Mouse (Mus musculus) kidney, embryonic 14.5 days (tissue): ENCODE measurements around the gene Agbl5. TPM values are rescaled to one million over a fixed set of nuclear protein-coding genes. Genes with fewer than 3 reads are reported as not detected.
A peak's percentile ranks its signal among the peaks of the same experiment; 100 is the strongest.

ENCODE experiments used
- ATAC-seq: fragments of 200-750 bp; cut with Nextera tagmentation; 2 replicates; pipeline ENCODE4 v1.8.0; 2017; ENCODE audit warnings: moderate number of reproducible peaks, mild to moderate bottlenecking, moderate TSS enrichment, moderate library complexity; ENCODE audit not compliant: low FRiP score, low TSS enrichment
- H3K27ac ChIP-seq: fragments of 300-500 bp; sonication (generic); 2 replicates; pipeline ENCODE4 v1.5.1; 2014; ENCODE audit warnings: low read depth, mild to moderate bottlenecking, low read length, moderate library complexity, mixed read lengths
- H3K27me3 ChIP-seq: fragments of 300-500 bp; sonication (generic); 2 replicates; pipeline ENCODE4 v1.6.1; 2014; ENCODE audit warnings: mild to moderate bottlenecking, low read length; ENCODE audit not compliant: control insufficient read depth, insufficient read depth
- H3K36me3 ChIP-seq: fragments of 300-500 bp; sonication (generic); 2 replicates; pipeline ENCODE4 v1.6.1; 2014; ENCODE audit warnings: low read length, mixed read lengths; ENCODE audit not compliant: control insufficient read depth, insufficient read depth
- H3K4me1 ChIP-seq: fragments of 300-500 bp; sonication (generic); 2 replicates; pipeline ENCODE4 v1.6.1; 2014; ENCODE audit warnings: low read length, mixed read lengths; ENCODE audit not compliant: control insufficient read depth, insufficient read depth
- H3K4me2 ChIP-seq: fragments of 300-500 bp; sonication (generic); replicated peaks from 2 replicates; pipeline ENCODE4 v1.6.1; 2014; ENCODE audit warnings: low read depth, mild to moderate bottlenecking, low read length
- H3K4me3 ChIP-seq: fragments of 300-500 bp; sonication (generic); 2 replicates; pipeline ENCODE4 v1.5.1; 2014; ENCODE audit warnings: mild to moderate bottlenecking, low read length
- H3K9ac ChIP-seq: fragments of 300-500 bp; sonication (generic); 2 replicates; pipeline ENCODE4 v1.6.1; 2014; ENCODE audit warnings: low read depth, mild to moderate bottlenecking, low read length, moderate library complexity
- H3K9me3 ChIP-seq: fragments of 300-500 bp; sonication (generic); 2 replicates; pipeline ENCODE4 v1.6.1; 2016; ENCODE audit warnings: low read length; ENCODE audit not compliant: control insufficient read depth
- WGBS: fragments of 180-500 bp; shearing (Covaris S2); extraction: QIAGEN DNeasy Blood & Tissue Kit; methylation state at CpG from one replicate; pipeline ENCODE4 v1.1.7; 2014; 5-methylcytosine and 5-hydroxymethylcytosine counted together
- polyA plus RNA-seq: library from polyadenylated mRNA; unstranded; fragments of >200 nt; fragmentation: Nextera tagmentation; extraction: Ambion mirVana; gene quantifications from 2 replicates; pipeline ENCODE4 v1.2.1, GENCODE M21; 2014

Gene Agbl5
- polyA plus RNA-seq, 1 experiment from 2014 or later = 27.1 TPM

DNA sequence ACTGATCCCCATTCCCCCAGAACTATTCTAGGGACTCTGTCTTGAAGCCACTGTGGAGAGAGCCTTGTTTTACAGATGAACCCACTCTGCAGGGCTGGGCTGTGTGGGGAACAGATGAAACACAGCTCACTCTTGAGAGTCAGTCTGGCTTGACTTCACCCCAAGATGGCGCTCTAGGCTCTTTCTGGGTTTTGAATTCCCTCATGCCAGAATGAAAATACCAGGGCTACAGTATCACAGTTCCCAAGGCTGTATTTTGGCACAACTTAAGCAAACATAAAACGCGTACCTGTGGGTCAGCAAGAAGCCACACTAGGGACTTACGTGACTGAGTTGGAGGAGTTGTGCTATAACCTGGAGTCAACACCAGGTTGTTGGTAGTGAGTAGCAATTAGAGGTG, 41.6 kb downstream of the Agbl5 start:
- Histone ChIP-seq H3K36me3 (no peaks in the 10 kb centered on the region), H3K27me3 (no peaks in the 10 kb centered on the region), H3K27ac (no peak overlapping the region), H3K4me2 (no peak overlapping the region), H3K4me1 (no peaks in the 10 kb centered on the region), H3K4me3 (no peak overlapping the region), H3K9ac (no peak overlapping the region), H3K9me3 (no peaks in the 10 kb centered on the region)
- 0 out of 2 replicates have a peak, but pooled peaks have one; percentile 10 for ATAC-seq
- WGBS = 42% methylated on average over 4 of the region's 4 CpGs

DNA sequence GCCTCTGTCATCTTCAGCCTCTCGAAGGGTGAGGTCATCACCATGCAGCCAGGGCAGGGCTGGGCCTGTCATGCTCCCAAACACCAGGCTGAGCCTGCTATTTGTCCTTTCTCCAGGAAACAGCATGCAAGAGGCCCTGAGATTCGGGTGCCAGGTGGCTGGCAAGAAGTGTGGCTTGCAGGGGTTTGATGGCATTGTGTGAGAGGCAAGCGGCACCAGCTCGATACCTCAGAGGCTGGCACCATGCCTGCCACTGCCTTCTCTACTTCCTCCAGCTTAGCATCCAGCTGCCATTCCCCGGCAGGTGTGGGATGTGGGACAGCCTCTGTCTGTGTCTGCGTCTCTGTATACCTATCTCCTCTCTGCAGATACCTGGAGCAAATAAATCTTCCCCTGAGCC, 42.4 kb downstream of the Agbl5 start:
- WGBS = 87% methylated on average over 6 of the region's 6 CpGs
- no peaks in the 10 kb centered on the region for H3K9me3 ChIP-seq

GRCm38 (mm10) chr5:30931378-30931777, 42.9 kb downstream of the Agbl5 start:
- no peak overlapping the region for H3K4me2 ChIP-seq

More for the DNA sequence above, 42.4 kb downstream of the Agbl5 start:
- no peak overlapping the region for H3K9ac ChIP-seq
- no peaks in the 10 kb centered on the region for H3K4me1 ChIP-seq
- H3K4me2 ChIP-seq = no peak overlapping the region
- H3K27me3 ChIP-seq = no peaks in the 10 kb centered on the region
- no peak overlapping the region for H3K4me3 ChIP-seq
- no peak for ATAC-seq
- no peak overlapping the region for H3K27ac ChIP-seq
- H3K36me3 ChIP-seq = no peaks in the 10 kb centered on the region

GRCm38 (mm10) chr5:30933705-30934104, 45.2 kb downstream of the Agbl5 start:
- Histone ChIP-seq H3K9me3 (no peaks in the 10 kb centered on the region), H3K4me3 (no peak overlapping the region), H3K4me2 (no peak overlapping the region), H3K9ac (no peak overlapping the region), H3K36me3 (no peaks in the 10 kb centered on the region), H3K27me3 (no peaks in the 10 kb centered on the region), H3K27ac (no peak overlapping the region), H3K4me1 (no peaks in the 10 kb centered on the region)
- ATAC-seq = no peak
- WGBS = 76% methylated on average over 5 of the region's 5 CpGs

More at GRCm38 (mm10) chr5:30931378-30931777, 42.9 kb downstream of the Agbl5 start:
- no peak for ATAC-seq
- 82% methylated on average over 4 of the region's 4 CpGs for WGBS
- Histone ChIP-seq H3K4me3 (no peak overlapping the region), H3K9ac (no peak overlapping the region), H3K9me3 (no peaks in the 10 kb centered on the region), H3K36me3 (no peaks in the 10 kb centered on the region), H3K27ac (no peak overlapping the region), H3K27me3 (no peaks in the 10 kb centered on the region), H3K4me1 (no peaks in the 10 kb centered on the region)

- H3K9ac ChIP-seq = no peak overlapping the region
Observed at GRCm38 (mm10) chr5:30934725-30935461, 46.4 kb downstream of the Agbl5 start.

GRCm38 (mm10) chr5:30943004-30943403, 54.5 kb downstream of the Agbl5 start:
- Histone ChIP-seq H3K4me1 (0 out of 2 replicates have a peak, but pooled peaks cover 7% of the 10 kb centered on the region), H3K36me3 (no peaks in the 10 kb centered on the region), H3K27ac (no peak overlapping the region), H3K27me3 (peaks cover 5% of the 10 kb centered on the region; the same call in 1 of the 2 replicates), H3K4me2 (no peak overlapping the region), H3K9me3 (no peaks in the 10 kb centered on the region), H3K9ac (no peak overlapping the region), H3K4me3 (no peak overlapping the region)
- no peak for ATAC-seq
- 93% methylated on average over 2 of the region's 2 CpGs for WGBS

More at GRCm38 (mm10) chr5:30934725-30935461, 46.4 kb downstream of the Agbl5 start:
- 93% methylated on average over 5 of the region's 5 CpGs for WGBS
- H3K4me1 ChIP-seq = no peaks in the 10 kb centered on the region
- no peaks in the 10 kb centered on the region for H3K36me3 ChIP-seq
- H3K4me3 ChIP-seq = no peak overlapping the region
- no peak overlapping the region for H3K27ac ChIP-seq
- ATAC-seq = no peak
- H3K27me3 ChIP-seq = no peaks in the 10 kb centered on the region
- H3K4me2 ChIP-seq = no peak overlapping the region
- H3K9me3 ChIP-seq = no peaks in the 10 kb centered on the region

DNA sequence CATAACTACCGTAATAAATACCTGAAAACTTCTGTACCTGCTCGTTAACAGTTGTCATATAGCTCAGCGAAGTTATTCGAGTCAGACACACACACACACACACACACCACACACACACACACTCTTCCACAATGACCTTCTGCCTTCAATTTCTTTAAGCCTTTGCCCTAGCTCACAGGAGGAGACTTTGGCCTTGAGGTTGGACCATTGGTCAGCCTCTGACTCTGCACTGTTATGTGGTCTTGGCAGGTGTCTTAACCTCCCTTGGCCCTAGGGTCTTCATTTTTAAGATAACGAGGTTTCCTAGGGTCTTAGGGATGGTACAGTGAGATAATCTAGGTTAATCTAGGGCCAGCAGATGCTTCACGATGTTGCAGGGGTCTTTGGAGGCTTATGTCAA, 55.9 kb downstream of the Agbl5 start:
- H3K9ac ChIP-seq = no peak overlapping the region
- no peaks in the 10 kb centered on the region for H3K36me3 ChIP-seq
- ATAC-seq = no peak
- H3K27me3 ChIP-seq = peaks cover 5% of the 10 kb centered on the region; the same call in 1 of the 2 replicates
- no peak overlapping the region for H3K27ac ChIP-seq
- 88% methylated on average over 6 of the region's 6 CpGs for WGBS
- H3K4me1 ChIP-seq = peaks cover 15% of the 10 kb centered on the region
- no peak overlapping the region for H3K4me2 ChIP-seq
- H3K4me3 ChIP-seq = no peak overlapping the region
- H3K9me3 ChIP-seq = no peaks in the 10 kb centered on the region

GRCm38 (mm10) chr5:30944956-30945781, 56.7 kb downstream of the Agbl5 start, which contains the start of gene Cgref1:
Gene Cgref1 (minus strand): TSS chr5:30945591.
- Histone ChIP-seq H3K4me3 (peak within 1 kb of the TSS; percentile 51), H3K36me3 (no peaks in the 10 kb centered on the region), H3K4me2 (peak within 1 kb of the TSS; percentile 93), H3K9me3 (no peaks in the 10 kb centered on the region), H3K27me3 (peaks cover 5% of the 10 kb centered on the region; the same call in 1 of the 2 replicates), H3K4me1 (peaks cover 15% of the 10 kb centered on the region), H3K9ac (peak within 1 kb of the TSS; percentile 58), H3K27ac (no peak within 1 kb of the TSS)
- ATAC-seq = peak; percentile 50
- WGBS = 4% methylated on average over 44 of the region's 44 CpGs
